Mouse (Mus musculus) cerebellum, adult 9-10 months (tissue): Measurements from ENCODE around the gene Ushbp1.
"Not testable (repeated sequence)": the region's sequence is repeated elsewhere in the genome, so short reads cannot be mapped to it uniquely, and the experiment has no call there.

Experiments used
- DNase-seq: peaks from one replicate; pipeline ENCODE4 v3.0.0; 2022

Ushbp1 gene

DNA sequence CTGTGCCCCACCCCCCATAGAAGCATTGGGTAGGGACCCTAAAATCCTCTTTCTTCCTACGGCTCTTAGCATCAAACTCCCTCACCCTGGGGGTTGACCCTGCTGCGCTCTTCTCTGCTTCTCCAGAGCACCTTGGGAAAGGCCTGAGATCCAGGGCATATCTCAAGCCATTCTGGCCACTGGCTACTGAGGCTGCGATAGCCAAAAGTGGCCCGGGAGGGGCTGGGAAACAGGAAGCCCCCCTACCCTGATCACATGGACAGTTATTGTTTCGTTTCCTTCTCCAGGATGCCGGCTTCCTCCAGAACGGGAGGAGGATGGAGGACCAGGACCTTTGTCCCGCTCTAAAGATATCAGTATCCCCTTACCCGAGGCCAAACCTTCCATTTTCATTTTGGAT lies at the start of gene Ushbp1:
Gene Ushbp1, minus strand, starts transcription at position 174 of the 400 bp plus-strand sequence.
- DNase-seq: peak; percentile 61

DNA sequence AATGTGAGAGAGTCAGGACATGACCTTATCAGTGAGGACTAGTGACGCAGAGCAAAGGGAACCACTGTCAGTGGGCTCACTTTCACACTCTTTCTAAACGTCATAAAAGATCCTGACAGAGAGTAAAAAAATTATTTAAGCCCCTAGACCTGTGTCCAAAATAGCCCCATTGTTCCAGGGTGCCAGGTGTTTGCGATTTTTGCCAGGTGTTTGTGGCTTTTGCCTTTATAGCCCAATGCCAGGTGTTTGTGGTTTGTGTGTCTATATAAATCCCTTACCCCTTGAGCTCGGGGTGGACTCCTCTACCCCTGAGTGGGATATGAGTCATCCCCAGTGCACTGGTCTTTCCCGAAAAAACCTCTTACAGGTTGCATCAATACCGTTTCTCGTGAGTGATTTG lies 49.5 kb upstream of the Ushbp1 start:
- DNase-seq: no peak

DNA sequence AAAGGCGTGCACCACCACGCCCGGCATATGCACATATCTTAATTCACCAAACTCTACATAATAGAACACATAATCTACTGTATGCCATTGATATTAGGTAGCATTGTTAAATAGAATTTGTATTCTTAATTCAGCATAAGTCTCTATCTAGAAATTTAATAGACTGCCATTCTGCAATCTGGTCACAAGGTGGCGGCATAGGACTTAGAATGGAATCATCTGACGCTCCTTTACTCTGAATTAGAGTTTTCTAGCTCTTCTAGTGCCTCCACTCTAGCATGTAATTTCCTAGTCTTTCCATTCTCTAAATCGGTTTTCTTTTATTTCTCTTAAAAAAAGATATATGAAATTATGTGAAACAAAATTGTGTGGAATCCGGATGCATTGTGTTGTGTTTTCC lies 45.8 kb upstream of the Ushbp1 start:
- peak; percentile 79 for DNase-seq

DNA sequence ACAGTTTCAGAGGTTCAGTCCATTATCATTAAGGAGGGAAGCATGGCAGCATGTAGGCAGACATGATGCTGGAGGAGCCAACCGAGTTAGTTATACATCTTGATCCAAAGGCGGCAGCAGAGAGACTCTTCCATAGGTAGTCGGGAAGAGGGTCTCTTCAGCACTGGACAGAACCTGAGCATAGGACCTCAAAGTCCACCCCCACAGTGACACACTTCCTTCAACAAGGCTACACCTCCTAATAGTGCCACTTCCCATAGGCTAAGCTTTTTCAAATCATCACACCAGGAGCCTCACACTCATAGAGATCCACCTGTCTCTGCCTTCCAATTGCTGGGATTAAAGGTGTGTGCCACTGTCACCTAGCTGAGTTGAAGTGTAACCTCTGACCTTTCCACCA lies 41.4 kb upstream of the Ushbp1 start:
- no peak for DNase-seq

DNA sequence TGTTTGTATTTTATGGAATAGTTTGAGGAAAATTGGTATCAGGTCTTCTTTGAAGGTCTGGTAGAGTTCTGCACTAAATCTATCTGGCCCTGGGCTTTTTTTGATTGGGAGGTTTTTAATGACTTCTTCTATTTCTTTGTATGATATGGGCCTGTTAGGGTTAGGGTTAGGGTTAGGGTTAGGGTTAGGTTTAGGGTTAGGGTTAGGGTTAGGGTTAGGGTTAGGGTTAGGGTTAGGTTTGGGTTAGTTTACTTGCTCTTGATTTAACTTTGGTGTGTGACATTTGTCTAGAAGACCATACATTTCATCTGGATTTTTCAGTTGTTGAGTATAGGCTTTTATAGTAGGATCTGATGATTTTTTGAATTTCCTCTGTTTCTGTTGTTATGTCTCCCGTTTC lies 37.3 kb upstream of the Ushbp1 start:
- DNase-seq: not testable (repeated sequence)

DNA sequence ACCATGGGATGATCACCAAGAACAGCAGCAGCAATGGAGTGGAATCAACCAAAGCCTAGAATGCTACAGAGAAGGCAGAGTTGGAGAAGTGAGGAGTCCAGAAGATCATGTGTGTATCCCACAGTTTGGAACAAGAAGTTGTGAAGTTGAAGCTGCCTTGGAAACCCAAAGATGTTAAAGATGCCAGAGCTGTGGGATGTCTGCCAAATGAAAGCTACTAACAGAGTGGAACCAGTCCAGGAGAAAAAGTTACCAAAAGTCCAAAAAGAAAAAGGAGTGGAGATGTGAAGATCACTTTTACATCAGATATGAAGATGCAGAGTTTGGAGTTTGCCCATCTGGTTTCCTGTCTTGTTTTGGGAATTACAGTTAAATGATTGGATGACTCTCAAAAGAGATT lies 26.5 kb upstream of the Ushbp1 start:
- no peak for DNase-seq

DNA sequence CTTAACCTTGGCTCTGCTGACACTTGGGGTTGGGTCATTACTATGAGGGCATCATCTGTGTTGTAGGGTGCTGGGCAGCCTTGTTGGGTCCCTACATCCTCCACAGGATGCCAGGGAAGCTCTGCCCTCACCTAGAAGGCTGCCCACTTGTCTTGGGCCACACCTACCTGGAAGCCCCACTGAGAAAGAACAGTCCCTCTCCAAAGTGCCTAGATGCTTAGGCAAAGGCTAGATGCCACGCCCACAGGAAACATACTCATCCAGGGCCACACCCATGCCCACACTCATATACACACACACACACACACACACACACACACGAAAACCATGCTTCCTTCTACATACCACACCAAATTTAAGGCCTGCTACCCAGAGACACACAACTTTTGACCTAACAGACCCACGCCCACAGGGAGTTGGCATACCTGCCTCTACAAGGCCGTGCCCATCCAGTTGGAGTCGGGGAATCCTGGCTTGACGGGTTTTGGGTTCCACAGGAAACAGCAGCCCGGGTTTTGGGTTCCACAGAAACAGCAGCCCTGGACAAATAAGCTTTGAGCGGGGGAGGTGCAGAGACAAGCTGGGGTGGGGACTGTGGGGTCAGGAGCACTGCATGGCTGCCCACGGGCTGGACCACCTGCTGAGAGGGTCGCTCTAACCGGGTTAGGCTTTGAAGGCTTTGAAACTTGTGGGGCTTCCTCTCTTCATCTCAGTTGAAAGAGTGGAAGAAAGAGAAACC lies 16.1 kb upstream of the Ushbp1 start:
- DNase-seq: no peak

DNA sequence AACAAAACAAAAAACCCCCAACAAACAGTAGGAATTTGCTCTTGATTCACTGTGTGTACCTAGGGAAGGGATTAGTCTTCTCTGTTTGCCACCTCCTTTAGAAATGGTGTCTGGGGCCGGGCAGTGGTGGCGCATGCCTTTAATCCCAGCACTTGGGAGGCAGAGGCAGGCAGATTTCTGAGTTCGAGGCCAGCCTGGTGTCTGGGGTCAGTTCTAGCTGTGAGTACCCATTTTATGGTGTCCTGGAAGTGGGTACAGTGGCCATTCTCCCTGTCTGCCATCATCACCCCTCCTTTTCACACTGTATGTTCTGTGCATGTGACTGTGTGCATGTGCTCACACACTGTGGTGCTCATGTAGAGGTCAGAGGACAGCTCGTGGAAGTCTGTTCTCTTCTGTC lies 12.6 kb upstream of the Ushbp1 start:
- no peak for DNase-seq

DNA sequence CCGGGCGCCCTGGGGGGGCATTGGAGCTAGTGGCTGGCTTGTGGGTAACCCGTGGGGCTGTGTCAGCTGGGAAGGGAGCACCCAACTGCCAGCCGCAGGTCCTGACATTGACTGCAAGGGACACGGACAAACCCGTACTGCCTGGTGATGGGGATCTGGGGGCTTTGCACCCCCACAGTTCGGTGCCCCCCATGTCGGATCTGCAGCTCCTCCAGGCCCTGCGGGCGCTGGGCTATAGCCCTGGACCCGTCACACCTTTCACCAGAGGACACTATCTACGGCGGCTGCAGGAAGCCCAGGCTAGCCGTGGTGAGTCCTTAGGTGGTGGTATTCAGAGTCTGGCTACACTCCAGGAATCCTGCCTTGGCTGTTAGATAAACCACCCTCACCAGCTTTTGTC lies 11.8 kb upstream of the Ushbp1 start:
- peak; percentile 19 for DNase-seq

DNA sequence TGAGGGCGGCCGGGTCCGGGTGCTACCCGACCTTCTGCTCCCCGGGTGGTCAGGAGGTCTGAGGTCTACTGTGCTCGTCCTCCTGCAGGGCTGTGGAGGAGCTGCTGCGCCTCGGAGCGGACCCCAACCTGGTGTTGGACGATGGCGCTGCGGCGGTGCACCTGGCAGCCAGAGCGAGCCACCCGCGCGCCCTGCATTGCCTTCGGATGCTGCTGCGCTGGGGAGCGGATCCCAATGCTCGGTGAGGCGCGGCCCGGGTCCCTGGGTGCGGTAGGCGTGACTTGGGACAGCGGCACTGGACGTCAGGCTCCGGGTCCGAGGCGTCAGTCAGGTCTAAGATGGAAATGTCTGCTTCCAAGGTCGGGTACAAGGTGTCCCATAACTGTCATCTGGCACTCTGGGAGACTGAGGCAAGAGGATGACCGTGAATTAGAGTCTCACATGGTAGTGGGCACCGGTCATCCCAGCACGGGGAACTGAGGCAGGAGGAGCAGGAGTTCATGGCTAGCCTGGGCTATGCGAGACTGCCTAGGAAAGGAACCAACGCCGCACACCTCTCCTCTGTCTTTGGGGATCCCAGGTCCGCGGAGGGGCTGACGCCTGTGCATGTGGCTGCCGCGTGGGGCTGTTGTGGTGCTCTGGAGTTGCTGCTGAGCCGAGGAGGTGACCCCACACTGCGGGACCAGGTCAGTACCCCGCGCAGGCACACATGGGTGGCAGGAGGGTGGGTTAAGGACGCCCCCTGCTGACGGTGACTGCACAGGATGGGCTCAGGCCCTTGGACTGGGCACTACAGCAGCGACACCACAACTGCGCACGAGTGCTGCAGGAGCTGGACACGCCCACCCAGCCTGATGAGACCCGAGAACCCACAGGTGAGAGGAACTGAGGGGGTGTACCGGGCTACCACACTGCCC lies 10.8 kb upstream of the Ushbp1 start:
- DNase-seq: peak; percentile 57

DNA sequence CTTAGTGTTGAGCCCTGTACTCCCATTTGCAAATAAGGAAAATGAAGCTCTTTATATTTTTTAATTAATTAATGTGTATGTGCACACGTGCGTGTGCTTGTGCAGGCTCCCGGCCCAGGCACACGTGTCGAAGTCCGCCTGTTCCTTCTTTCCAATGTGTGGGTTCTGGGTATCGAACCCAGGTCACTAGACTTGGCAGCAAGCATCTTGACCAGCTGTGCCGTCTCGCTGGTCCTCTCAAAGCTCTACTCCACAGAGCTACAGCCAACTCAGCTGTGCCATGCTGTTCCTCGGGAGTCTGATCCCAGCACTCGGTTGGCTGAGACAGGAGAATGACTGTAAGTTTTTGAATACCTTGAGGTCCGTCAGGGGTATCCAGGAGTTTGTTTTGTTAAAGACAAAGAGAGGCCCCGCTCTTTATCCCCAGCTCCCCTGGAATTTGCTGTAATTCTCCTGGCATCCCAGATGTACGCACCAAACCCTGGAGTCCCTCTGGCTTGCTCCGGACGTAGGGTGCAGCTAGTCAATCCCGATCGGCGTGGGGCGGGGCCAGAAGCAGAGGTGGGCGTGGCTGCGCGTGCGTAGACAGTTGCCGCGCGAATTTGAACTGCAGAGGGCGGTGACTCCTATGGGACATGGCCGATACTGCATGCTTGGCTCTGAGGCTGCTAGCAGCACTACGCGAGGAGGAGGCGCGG lies 9.9 kb upstream of the Ushbp1 start, which contains the start of gene Ankle1:
Gene Ankle1, plus strand, starts transcription at position 610 of the 698 bp plus-strand sequence.
- peak; percentile 94 for DNase-seq

DNA sequence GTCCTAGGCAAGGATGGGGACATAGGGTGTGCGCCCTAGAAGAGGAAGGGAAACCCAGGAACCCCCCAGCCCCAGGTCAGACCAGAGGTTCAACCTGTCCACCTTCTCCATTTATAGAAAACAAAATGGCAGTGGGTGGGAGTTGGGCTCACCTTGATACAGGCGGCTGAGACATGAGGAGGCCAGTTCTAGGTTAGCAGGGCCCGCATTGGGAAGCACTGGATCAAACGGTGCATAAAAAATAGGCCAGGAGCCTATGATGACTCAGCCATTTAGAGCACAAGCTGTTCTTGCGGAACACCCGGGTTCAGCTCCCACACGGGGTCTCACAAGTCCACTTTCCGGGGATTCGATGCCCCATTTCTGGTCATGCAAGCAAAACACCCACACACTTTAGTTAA lies 9.3 kb upstream of the Ushbp1 start:
- DNase-seq: peak; percentile 43

DNA sequence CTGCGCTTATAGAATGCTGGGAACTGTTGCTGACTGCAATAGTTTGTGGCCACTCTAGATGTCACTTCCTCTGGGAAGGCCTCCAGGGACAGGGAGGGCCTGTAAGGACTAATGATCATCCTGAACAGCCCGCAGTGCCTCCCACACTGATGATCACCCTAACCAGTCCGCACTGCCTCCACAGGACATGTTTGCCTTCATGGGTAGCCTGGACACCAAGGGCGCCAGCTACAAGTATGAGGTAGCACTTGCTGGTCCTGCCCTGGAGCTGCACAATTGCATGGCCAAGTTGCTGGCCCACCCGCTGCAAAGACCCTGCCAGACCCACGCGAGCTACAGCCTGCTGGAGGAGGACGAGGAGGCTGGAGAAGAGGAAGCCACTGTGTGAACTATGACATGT lies 8.4 kb upstream of the Ushbp1 start:
- peak; percentile 16 for DNase-seq

DNA sequence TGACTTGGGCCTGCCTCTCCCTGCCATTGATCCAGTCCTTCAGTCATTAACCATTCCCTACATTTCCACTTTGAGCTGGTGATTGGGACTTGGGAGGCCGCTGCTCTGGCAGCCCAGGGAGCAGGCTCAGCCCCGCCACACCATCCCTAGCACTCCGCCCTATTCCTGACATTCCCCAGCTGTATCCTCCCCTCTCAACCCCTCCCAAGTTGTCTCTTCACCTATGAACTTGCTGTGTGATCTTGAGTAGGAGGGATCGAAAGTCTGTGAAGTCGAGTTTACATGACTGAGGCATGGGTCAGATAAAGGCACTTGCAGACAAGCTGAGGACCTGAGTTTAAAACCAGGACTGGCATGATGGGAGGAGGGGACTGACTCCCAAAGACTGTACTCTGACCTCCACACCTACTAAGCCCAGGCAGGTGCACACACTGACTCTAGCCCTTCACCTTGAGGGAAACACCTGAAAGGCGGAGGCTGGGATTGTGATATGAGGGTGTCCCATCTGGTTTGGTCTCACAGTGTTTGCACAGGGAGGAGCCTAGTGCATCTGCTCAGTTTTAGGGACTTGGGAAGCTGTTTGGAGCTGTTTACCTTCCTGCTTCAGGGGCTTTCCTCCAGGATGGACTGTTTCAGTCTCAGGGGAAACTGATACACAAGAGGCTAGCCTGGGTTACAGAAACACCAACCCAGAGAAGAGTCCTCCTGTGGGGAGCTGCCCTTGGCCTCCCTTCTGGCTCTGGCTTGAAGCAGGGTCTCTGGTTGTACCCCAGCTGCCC lies 7.7 kb upstream of the Ushbp1 start:
- DNase-seq: no peak

DNA sequence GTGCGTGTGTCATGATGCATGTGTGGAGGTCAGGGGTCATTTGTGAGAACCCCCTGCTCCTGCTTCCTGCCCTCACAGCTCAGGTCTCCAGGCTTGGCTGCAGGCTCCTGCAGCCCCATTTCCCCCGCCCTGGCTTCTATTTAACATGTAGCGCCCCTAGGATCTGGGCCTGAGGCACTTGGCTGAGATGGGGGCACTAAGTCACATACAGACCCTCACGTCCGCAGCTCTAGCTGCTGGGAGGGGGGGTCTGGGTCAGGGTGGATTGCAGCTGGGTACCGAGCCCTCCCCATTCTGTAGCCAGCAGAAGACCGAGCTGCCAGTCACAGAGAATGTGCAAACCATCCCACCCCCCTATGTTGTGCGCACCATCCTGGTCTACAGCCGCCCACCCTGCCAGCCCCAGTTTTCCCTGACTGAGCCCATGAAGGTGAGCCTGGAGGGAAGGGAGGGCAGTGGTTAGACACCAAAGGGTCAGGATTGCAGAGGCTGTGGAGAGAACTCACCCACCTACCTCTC lies 6.9 kb upstream of the Ushbp1 start:
- DNase-seq: peak; percentile 17

DNA sequence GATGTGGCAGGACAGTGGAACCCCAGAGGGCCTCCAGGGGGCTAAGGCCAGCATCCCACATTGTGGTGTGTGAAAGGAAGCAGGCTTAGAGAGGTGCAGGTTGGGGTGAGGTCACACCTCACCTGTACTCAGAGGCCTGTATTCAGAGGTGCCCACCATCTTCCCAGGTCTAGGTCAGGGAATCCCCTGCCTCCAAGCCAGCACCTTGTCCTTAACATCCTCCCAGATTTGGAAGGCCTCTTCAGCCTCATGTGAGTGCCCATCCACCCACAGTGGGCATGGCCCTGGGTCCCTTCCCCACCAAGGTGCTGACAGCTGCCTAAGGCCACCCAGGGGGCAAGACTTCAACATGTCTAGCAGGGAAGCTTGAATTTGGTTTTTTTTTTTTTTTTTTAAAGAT lies 5.9 kb upstream of the Ushbp1 start:
- DNase-seq: no peak

DNA sequence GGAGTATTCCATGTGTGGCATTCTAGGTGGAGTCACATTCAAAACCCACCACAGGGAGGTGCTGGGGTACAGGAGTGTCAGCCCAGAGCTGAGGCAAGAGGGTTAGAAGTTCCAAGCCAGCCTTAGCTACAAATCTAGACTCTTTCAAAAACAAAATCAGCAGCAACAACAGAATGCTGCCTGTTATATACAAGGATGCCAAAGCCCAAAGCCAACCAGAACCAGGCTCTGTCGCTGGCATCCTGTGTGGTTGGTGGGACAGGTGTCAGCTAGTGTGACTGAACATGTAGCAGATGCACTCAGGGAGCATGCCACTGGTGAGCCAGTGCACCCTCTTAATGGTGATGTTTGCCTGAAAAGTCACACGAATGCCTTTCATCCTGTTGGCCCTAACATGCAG lies 5.2 kb upstream of the Ushbp1 start:
- DNase-seq: no peak

DNA sequence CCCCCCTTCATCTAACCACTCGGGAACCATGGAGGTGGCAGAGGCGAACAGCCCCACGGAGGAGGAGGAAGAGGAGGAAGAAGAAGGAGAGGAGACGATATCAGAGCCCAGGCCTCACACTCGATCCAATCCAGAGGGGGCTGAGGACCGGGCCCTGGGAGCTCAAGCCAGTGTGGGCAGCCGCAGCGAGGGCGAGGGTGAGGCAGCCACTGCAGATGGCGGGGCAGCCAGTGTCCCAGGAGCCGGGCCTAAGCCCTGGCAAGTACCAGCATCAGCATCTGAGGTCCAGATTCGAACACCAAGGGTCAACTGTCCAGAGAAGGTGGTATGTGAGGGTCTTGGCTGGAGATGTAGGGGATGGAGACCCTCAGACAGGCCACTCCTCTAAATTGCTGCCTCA lies 2.1 kb upstream of the Ushbp1 start:
- peak; percentile 47 for DNase-seq

DNA sequence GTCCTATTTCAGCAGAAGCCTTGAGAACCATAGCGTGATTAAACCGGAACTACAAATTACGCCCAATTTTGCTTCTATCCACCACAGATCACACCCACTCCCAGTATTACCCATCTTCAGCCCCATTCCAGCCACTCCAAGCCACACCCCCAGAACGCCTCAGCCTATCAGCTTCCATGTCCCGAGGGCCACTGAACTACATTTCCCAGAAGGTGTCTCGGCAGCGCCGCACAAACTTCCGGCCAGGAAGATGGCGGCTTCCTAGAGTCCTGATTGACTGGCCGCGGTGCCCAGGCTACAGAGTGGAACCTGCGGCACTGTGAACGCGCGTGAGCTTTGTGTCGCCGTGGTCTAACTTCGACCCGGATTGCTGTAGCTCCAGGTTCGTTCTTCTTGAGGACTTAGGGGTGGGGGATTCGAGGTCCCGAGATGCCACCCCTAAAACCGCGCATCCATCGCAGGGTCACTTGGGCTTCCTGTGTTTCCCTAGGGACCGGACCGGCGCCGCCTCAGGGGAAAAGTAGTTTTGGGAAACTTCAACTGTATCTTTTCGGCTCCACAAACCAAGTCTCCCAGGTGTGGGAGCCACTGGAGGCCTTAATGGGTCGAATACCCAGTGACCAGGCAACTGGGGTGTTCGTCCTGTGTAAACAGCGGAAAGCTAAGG lies 1.2 kb upstream of the Ushbp1 start, which contains the start of gene Babam1:
Gene Babam1, plus strand, starts transcription at position 223 of the 667 bp plus-strand sequence.
- peak; percentile 98 for DNase-seq

DNA sequence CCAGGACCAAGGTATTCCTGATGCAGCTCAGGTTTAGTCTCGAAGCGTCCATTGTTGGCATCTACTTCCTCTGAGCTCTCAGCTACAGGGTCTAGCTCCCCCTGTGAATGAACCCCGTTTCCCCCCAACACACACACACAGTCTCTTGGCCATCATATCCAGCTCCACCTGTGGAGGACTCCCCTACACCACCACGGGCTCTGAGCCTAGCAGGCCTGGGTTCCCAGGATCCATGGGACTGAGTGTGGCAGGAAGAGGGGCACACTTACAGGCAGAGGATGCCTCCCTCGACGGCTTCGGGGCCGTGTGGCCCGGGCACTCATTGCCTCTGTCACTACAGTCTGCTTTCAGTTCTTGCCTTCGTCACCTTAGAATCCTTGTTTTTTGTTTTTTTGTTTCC lies 531 bp downstream of the Ushbp1 start:
- peak; percentile 52 for DNase-seq

DNA sequence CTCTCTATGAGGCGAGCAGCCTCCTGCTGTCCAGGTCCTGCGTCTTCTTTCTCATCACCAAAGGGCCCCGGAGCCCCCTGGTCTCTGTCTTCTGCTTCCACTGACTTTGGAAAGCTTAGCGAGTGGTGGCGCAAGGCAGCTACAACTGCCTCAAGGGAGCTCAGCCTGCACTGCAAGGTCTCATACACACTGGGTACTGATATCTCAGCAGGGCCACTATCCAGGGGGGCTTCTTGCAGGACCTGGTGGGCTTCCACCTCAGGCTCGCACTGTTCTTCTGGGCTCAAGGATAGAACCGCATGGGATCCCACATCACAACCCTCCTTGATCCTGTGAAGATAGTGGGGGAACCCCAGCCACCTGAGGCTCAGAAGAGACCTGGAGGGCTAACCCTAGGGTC lies 1.1 kb downstream of the Ushbp1 start:
- DNase-seq: no peak

DNA sequence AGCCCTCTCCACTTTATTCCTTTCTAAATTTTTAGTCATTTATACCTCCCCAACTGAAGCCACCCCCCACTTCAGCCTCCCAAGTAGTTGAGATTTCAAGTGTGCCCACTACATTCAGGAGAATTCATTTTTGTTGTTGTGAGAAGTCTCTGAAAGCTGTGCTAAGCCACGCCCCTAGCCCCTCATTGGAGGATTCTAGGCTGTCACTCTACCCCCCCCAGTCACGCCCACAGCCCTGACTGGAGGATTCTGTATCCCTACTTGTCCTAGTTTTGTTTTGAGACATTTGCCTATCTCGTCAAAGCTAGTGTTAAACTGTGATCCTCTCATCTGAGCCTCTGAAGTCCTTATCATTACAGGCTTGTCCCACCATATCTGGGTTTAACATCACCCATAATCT lies 2.7 kb downstream of the Ushbp1 start:
- no peak for DNase-seq
